Mouse (Mus musculus) cerebellum, adult (tissue): Measurements from ENCODE around the gene Avp.
"Not testable (repeated sequence)": the region's sequence is repeated elsewhere in the genome, so short reads cannot be mapped to it uniquely, and the experiment has no call there.

Experiments
- ATAC-seq: cut with Nextera tagmentation; 2 replicates; pipeline ENCODE4 v1.9.2; 2017; ENCODE audit warnings: mild to moderate bottlenecking, moderate library complexity, mixed read lengths; ENCODE audit not compliant: insufficient number of reproducible peaks, low FRiP score, low TSS enrichment

Avp gene

DNA sequence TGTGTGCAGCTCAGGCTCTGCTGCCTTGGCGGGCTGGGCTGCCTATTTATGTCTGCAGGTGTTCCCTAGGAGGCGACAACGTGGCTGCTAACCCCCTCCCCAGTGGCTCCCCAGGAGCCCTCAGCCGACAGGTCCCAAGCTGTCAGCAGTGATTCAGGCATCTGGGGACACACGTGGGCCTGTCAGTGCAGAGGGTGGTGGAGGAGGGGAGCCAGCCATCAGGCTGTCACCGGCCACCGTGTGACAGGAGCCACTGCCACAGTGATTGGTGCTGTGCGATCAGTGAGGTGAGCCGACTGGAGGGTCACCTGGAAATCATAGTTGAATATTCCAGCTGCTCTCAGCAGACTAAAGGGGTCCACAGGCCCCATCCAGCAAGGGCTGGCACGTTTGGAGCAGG lies at the start of gene Avp:
Gene Avp (minus strand): TSS at position 3 of the 400 bp plus-strand sequence.
- ATAC-seq: no peak

DNA sequence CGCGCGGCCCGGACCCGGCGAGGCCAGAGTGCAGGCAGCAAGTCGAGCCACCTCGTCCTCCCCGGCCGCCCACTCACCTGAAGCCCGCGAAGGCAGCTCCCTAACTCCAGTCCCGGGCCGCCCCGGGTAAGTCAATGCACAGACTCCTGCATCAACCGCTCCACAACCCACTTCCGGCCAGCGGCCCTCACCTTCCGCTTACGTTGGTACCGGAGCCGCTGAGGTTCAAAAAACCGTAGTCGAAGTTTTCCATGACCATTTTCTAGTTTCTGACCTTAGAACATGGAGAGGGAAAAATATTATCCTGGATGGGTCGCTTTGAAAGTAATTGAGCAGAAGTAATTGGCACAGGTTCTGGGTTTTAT lies 47.5 kb upstream of the Avp start, which contains the start of the genes Fastkd5 and Ubox5:
Gene Fastkd5 (minus strand): TSS at position 189 of the 365 bp plus-strand sequence.
Gene Ubox5 (minus strand): TSS at position 200 of the 365 bp plus-strand sequence.
- ATAC-seq: peak; percentile 68

DNA sequence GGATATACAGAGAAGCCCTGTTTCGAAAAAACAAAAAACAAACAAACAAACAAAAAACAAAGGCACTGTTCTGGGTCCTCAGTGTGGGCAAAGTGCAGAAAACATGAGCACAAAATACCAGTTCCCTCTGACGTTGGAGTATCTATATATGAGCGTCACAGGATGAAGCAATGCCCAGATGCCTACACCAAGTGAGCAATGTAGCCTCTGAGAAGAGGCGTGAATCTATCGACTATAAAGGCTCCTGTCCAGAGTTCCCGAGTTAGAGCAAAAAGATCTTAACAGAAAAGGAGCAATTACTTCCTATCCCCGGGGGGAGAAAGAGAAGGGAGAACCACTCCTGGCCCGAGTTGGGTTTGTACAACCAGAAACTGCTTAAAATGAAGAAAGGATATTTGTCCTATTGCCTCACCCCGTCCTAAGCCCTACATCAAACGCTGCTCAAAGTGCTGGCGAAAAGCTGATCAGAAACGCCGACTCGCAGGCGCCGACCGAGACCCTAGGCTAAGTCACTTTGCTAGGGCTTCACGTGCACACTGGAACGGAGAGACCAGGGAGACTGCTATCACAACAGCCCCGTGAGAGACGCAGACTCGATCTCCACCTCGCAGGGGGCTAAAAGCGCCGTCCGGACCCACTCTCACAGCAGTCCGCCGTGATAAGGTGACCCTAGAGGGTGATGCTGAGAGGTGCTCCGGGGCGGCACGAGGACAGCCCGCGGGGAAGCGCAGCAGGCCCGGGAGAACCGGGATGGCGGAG lies 46.9 kb upstream of the Avp start:
- peak; percentile 29; the same call in 1 of the 2 replicates for ATAC-seq

DNA sequence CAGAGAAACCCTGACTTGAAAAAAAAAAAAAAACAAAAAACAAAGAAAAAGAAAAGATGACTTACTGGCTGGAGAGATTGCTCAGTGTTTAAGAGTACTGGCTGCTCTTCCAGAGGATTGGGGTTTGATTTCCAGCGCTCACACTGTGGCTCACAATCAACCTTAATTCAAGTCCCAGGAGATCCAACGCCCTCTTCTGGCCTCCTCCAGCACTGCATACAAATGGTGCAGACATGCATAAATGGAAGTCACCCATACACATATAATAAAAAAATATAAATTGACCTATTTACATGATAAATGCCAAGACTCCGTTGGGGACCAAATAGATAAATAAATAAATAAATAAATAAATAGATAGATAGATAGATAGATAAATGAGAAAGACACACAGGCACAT lies 46.1 kb upstream of the Avp start:
- ATAC-seq: no peak

DNA sequence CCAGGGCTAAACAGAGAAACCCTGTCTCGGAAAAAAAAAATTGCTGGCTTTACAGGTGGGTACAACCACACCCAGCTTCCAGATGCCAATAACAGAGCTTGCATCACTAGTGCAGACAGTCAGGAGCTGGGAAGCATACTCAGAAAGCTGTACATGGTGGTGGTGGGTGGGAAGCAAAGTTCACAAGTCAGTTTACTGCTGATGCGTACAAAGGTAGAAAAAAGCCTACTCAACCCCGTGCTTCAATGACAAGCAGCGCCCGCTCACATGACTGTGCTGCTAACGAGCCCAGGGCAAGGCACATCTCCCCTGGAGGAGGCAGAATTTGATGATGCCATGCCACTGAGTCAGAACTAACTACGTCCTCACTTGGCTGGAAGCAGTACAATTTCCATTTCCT lies 36.6 kb upstream of the Avp start:
- ATAC-seq: no peak

DNA sequence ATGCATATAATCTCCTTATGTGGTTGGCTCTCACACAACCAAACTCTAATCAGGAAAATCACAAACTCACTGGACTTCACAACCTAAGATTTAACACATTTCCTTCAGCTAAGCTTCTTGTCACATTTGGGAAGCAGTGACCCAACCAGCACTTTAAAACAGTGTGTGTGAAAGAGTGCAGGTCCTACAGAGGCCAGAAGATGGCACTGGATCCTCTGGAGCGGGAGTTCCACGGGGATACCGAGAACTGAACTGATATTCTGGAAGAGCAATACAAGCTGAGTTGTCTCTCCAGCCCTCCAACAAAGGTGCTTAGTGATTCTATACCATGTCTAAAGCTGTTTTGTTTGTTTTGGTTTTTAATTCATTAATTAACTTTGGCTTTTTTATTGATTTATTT lies 30.7 kb upstream of the Avp start:
- no peak for ATAC-seq

DNA sequence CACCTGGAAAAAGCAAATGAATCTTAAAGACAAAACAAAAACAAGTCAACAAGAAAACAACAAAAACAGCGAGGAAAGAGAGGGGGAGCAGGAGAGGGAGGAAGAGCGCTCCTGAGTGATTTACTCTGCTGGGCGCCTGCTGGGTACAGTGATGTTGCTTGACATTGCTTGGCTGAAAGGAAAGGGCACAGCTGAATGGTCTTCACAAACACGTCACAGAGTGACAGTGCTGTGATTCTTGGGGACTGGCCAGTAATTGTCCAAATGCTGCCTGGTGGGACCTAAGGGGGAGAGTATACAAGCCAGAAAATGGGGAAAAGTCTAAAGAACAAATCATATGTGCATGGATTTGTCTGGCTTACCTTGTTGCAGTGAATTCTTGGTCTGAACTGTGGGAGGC lies 19.8 kb upstream of the Avp start:
- no peak for ATAC-seq

DNA sequence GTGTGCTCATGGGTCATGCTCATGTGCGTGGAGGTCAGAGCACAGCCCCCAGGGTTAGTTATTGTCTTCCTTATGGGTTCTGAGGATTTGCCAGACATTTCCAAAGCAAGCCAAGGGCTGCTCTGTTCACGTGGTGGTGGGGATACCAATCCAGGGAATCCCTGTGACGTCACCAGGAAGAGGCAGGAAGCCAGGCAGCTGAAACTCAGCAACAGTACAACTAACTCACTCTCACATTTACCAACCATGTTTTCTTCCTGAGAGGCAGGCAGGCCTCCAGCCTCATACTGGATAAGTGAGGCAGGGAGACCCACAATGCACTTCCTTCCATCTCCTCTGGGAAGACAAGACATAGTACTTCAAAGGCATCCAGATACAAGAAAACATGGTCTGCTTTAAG lies 16.0 kb upstream of the Avp start:
- ATAC-seq: no peak

DNA sequence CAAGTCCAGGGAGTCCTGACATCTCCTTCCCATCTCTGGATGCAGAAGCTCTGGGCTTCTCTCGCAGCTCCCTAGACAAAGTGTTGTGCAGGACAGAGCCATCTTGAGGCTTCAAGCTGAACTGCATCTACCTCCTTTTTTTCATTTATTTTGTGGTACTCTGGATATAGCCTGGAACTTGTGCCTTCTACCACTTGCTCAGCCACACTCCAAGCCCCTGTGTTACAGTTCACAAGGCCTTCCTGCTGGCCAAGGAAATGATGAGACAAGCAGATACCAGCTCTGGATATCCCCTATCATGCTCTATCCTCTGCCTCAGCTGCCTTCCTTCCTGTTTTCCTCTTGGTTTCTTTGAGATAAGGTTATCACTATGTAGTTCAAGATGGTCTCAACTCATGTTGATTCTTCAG lies 15.3 kb upstream of the Avp start:
- no peak for ATAC-seq

DNA sequence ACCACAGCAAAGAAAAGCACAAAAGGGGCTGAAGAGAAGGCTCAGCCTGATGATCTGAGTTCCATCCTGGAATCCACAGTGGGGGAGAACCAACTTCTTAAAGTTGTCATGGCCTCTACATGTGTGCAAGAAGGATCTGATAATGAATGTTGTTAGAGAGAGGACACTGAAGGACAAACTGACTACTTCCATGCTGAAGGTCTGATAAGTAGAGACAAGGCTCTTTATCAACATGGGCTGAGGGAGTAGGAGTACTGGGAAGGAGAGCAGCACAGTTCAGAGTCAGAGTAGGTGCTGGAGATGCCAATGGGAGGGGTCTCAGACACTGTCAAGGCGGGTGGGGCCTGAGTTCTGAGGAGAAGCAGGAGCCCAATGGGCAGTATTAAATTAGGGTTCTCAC lies 13.2 kb upstream of the Avp start:
- no peak for ATAC-seq

DNA sequence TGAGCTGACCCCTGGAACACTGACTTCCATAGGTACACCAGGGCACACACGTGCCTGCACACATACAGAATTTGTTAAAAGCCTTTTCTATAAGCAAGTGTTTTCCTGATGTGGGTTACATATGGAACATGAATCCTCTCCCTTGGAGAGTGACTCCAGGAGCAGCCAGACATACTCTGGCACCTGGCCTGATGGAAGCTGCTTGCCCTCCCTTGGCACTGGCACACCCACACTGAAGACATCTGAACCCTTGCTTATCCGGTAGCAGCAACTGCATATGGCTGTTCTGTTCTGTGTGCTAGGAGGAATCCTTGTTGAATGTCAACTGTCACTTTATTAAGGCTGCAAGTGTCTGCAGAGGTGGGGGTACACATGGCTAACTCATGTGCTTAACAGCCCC lies 8.7 kb upstream of the Avp start:
- ATAC-seq: no peak

DNA sequence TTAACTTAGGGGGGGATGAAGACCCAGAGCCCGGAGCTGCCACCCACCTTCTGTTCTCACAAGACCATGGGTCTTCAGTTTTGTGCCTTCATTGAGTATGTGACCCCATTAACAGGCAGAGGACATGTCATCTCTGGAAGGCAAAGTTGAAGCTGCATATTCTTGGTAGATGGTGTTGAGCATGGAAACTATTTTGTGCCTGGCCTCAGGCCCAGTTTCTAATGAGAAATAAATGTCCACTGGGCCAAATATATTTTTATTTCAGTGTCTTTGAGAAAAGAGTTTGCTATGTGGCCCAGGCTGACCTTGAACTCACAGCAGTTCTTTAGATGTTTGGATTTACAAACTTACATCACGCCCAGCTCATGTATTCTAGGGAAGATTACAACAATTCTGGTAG lies 7.4 kb upstream of the Avp start:
- ATAC-seq: no peak

DNA sequence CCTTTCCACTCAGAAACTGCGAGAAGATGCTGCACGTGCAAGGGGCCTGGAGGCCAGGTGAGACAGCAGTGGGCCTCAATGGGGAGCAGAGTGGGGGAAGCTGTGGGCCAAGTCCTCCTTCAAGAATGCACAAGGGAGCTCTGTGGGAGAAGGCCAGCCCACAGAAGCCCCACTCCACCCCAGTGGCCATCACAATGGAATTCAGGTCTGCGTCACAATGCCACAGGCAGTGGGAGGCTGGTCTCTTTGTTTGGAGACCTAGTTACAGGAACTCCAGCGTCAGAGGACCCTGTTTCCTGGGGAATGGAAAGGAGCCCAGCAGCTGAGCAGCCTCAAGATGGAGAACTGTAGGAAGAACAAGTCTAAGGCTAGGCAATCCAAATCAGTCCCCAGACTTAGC lies 6.8 kb upstream of the Avp start:
- ATAC-seq: no peak

DNA sequence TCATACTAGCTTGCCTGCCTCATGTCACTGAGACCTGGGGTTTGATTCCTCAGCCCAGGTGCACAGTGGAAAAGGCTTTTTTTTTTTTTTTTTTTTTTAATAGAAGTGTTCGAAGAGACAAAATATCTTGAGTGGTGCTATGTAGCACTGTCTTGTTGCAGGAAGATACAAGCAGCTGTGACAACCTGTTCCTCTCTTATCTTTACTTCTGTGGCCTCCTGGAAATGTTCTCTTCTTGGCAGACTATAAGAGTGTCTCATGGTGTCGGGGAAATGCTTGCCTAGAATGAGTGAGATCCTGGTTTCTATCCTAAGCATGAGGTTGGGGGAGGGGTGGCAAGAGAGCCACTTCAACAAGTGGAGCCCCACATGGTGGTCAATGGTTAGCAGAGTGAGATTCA lies 6.0 kb upstream of the Avp start:
- no peak for ATAC-seq

DNA sequence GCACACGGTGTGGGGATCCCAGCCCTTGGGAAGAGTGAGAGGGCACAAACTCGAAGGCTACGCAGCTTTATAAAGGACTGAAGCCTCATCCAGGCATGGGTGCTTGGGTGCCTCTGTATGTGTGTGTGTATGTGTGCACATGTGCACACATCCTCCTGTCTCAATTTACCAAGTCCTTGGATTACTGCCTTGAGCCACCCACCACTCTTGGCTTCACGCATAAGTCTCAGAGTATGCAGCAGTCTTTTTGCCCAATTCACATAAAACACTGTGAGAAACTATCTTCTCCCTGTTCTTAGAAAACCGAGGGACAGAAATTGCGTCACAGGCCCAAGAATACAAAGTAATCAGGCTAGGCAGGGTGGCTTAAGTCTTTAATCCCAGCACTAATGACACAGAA lies 3.7 kb upstream of the Avp start:
- no peak for ATAC-seq

DNA sequence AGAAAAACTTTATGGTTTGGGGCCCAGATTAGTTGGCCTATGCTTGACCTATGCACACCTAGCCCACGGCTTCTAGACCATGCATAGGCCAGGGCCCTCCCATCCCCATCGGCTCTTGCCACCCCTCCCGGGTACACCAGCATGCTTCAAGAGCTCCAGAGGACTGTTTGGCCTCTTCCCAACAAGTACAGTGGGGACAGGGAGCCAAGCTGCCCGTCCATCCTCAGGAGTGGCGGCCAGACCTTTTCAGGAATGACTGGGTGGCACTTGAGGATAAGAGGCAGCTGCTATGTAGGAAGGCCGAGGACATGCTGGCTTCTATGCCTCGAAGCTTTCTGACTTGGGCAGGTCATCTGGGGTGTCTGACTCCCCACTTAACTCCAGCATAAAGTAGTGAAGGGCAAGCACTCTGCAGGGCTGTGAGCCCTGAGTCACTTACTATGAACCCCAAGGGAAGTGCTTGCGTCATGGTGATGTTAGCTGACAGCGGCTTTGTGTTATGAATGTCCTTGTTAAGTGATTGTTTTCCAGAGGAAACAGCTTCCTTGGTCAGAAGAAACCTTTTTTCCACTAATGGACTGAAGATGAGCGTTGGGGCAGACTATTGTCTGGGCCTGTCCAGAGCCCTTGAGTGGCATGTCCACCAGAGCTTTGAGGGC lies 1.7 kb upstream of the Avp start:
- no peak for ATAC-seq

DNA sequence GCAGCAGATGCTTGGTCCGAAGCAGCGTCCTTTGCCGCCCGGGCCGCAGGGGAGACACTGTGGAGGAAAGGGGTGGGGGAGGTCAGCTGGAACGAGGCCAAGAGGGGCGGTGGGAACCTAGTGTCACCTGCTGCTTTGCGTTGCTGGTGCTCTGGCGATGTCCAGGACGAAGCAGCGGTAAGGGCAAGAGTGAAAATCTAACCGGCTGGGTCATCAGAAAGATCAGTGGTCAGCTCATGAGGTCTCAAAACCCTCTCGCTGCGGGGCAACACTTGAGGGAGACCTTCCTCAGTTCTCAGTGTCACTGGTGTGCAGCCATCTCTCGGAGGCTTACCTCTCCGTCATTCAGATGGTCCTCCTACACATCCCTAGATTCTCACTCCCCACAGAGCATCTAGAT lies 1.2 kb downstream of the Avp start:
- ATAC-seq: no peak

DNA sequence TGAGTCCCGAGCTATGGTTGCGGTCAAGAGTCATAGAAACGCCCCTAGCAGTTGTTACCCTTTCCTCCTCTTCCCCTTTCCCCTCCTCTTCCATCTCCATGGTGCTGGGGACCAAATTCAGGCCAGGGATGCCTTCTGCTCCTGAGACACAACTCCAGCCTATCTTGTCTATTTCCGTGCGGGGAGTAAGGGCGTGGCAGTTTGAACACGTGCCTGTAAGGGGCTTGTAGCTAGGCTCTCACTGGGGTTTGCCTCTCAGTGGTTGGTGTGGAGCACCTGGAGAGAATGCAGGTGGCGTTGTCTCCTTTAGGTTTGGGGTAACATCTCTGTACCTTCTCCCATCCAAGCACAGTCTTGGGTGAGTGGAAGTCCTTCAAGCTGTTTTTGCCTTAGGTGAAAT lies 2.6 kb downstream of the Avp start:
- ATAC-seq: no peak

DNA sequence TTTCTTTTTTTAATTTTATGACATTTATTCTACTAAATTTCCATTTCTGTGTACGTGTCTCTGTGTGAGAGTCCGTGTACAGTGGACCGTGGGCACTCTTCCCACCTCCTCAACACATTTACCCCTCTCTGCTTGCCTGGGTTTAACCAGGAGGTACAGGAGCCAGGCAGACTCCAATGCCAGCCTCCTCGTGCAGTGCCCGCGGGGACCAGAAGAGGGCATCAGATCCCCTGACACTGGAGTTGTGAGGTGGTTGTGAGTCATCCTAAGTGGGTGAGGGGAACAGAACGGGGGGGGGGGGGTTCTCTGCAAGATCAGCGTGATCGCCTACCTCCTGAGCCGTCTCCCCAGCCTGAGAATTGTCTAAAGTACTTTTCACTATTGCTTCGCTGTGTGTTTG lies 4.2 kb downstream of the Avp start:
- ATAC-seq: no peak

DNA sequence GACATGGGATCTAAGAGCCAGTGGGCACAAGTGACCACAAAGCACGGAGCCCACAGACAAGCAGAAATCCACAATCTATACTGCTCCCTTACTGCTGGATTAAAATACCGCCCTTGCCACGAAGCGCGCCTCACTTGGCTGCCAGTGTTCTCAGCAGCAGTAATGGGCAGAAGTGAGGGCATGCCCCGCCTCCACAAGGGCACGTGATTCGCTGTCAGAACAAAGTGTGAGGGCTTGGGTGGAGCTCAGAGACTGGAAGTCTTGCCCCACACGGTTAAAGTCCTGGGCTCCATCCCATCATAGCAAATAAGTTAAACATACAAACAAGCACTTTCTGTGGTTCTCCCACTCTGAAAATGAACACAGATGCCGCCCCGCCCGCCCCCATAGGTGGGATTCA lies 4.7 kb downstream of the Avp start:
- ATAC-seq: no peak

DNA sequence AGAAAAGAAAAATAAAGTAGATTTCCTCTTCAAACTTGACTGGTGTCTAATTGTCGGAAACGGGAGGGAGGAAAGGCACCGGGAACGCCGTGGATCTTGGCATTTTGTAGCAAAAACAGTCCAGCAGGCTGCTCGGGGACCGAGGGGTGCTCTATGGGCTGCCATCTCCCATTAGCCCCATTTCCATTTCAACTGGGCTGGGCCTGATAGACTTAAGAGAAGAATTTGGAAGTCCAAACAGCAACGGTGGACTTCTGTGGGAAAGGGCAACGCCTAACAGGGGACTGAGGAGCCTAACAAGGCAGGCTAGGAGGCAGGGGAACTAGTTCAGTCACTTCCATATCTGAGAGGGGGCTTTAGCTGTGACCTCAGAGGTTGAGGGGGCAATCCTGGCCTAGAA lies 5.3 kb downstream of the Avp start:
- ATAC-seq: no peak

DNA sequence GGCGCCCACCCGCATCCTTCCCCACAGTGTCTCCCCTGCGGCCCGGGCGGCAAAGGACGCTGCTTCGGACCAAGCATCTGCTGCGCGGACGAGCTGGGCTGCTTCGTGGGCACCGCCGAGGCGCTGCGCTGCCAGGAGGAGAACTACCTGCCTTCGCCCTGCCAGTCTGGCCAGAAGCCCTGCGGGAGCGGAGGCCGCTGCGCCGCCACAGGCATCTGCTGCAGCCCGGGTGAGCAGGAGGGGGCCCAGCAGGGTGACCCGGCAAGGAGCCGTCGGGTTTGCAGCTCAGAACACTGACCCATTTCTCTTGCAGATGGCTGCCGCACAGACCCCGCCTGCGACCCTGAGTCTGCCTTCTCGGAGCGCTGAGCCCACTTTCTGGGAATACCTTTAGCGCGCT lies 5.8 kb downstream of the Avp start:
- ATAC-seq: not testable (repeated sequence)
